Mouse (Mus musculus): ENCODE measurements around the gene Agap2.

GRCm38 (mm10) chr10:127119229-127119628, 44.1 kb downstream of the Agap2 start:
- no peak for TF ChIP-seq POLR2A (IDR thresholded peaks at IDR 0.05; ENCODE audit: borderline replicate concordance, extremely low read depth, low read depth, low read length)
- TF ChIP-seq CTCF (IDR thresholded peaks at IDR 0.05; ENCODE audit: insufficient read depth, low read length): no peak

Data from lung, adult 2 months (tissue).